Mouse (Mus musculus) brain, adult 2 months (tissue): Measurements from ENCODE around the gene Col13a1.

Experiments used
- DNase-seq: peaks from one replicate; pipeline ENCODE4 v3.0.0; 2011; ENCODE audit warnings: low read depth, low spot score

Gene Col13a1

GRCm38 (mm10) chr10:61829046-61829445 lies 149.9 kb downstream of the Col13a1 start:
- no peak for DNase-seq

DNA sequence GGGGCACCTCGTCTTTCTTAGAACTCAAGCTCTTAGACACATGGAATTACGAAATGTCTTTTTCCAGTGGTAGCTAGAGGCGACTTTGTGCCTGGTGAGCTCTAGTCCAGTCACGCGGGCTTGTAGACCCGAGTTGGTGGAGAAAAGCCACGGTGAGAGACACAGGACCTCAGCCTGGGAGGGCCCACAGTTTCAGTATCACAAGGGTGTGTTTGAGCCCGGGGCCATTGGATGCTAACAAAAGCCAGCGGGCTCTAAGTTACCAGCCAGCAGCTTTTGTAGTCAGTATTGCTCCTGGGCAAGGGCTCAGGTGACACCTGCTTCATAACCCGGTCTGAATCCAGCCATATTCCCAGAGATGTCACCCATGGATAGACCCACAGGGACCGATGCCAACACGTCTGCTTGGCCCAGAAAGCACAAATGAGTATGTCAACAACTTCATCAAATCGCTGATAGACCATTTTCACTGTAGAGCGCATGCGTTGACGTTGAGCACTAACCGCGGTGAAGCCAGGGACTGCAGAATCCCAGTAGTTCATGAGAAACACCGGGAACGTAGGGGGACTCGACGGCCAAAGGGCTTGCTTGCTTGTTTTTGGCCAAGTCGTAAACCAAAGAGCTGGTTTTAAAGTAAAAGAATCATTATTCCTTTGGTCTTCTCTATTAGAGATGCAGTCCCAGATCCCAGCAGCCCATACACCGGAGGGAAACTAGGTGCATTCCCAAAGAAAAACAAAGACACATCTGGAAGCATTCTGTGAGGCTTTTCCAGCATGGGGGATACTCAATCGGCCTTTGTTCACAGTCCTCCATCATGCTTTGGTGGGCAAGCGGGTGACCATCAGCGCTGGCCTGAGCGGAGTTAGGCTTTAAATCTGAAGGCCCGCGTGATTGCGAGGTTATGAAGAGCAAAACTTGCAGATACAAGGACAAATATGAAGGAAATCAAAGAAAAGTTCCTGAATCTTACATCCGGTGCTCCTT lies 150.7 kb downstream of the Col13a1 start:
- no peak for DNase-seq

GRCm38 (mm10) chr10:61826753-61827435 lies 152.0 kb downstream of the Col13a1 start:
- no peak for DNase-seq

DNA sequence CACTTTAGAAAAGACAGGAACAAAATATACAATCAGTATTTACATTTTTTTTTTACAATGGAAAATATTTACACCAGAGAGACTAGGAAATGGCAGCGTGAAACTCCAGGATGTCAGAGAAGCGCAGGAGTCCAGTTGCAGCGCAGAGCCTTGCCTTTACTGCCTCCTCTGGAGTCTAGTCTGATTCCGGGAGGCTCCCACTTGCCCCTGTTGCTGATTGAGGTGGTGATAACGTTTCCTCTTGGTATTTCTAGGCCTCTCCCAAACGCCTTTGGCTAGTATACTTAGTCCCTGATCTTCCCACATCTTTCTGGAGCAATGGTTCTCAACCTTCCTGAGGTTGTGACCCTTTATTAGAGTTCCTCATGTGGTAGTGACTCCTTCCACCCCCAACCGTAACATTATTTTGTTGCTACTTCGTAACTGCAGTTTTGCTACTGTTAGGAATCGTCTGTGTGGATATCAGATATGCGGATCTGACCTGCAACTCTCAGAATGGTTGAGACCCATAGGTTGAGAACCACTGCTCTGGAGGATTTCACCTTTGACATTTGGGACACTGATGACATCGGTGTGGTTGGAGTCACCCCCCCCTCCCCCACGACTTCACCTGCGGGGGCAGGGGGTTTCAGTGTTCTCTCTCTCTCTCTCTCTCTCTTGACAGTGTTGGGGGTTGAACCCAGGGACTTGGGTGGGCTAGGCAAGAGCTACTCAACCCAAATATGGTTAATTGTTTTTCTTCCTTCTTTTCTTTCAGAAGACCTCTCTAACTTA lies 152.7 kb downstream of the Col13a1 start:
- no peak for DNase-seq

DNA sequence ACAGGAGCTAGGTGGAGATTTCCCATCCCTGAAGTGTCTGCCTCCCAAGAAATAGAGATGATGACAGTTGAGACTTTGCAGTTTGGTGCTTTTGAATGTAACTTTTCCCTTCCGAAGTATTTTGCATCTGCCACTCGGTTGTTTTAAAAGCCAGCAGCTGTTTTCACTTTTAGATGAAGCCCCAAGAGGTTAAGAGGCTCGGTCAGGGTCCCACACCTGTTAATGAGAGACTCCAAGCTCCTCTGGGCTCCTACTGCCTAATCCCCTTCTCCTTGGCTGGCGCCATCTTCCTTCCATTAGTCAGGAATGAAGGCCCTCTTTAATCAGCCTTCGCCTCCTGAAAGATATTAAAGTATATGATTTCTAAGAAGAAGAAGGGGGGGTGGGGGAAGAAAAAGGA lies 153.4 kb downstream of the Col13a1 start:
- DNase-seq, result no peak

DNA sequence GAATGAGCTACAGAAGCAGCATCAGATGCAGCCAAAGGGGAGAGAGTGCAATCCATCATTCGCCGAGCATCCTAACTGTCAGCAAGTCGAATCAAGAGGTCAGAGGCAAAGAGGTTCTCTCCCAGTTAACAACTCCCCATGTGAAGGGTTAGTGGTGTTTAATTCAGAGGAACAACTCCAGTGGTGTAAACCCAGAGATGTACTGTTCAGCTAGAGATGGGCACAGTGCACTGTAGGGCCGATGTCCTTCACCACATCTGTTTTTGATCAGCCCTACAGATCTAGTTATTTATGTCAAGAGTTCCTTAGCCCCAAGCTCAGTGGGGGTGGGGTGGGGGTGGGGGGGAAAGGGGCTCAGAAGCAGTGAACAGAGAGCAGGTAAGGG lies 155.2 kb downstream of the Col13a1 start:
- DNase-seq, result no peak

DNA sequence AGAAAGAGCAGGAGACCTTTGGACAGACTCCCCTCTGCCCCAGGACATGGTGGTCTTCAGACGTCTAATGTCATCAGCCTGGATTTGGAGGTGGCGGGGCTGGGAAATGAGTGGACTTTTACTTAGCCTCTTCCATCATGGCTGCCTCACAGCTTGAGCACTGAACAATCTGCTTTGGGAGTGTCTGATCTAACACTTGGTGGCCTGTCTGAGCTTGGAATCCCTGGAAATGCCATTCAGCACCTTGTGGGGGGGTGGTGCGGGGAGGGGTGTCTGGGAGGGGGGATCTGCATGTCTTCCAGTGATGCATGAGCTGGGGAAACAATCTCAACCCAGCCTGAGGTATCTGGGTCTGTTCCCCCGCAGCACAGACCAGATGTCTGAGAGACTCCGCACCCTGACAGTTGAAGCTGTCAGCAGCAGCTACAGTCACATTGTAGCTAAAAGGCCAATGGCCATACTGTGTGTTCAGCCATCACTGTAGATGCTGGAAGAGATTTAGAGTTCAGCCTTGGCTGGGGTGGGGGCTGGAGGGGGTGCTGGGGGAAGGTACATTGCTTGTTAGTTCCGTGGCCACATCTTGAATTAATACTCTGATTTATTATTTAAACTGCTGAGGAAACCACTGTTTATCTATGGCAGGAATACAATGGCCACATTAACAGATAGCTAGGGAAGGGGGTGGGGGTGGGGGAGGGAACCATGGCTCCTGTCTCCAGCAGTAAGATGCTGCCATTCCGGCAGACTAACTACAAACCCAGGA lies 155.8 kb downstream of the Col13a1 start:
- DNase-seq, result no peak

DNA sequence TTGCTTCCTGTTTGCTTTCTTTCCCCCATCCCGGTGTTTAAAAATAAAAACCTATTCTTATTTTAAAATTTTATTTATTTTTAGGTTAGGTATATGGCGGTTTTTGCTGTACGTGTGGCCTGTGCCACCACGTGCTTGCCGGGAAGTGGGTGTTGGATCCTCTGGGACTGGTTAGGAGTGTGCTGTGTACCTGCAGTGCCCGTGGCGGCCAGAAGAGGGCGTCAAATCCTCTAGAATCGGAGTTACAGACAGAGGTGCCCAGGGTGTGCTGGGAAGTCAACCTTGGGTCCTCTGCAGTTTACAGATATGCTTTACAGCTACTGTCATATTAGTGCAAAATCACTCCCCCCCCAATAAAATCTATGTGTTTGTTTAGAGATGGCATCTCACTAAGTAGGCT lies 158.9 kb downstream of the Col13a1 start:
- no peak for DNase-seq

- DNase-seq, result no peak
Measured at GRCm38 (mm10) chr10:61811987-61812386, 166.9 kb downstream of the Col13a1 start.

DNA sequence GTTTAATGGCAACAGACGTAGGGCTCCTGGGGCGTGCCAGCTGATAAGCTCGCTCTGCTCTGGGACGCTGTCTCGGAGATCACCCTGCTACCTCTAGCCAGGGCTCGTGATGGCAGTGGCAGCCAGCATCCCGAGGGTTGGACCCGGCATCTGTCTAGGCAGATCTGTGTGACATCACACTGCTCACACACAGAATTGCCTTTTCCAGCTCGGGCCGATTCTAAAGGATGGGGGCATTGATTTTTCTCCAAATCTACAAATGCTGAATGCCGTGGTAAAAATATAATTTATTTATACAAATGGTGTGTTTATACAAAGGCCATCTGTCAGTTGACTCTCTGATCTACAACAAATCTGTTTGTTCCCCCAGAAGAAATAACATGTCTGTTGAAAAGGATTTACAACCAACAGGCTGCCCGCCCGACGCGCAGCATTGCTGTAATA lies 180.8 kb downstream of the Col13a1 start:
- no peak for DNase-seq

DNA sequence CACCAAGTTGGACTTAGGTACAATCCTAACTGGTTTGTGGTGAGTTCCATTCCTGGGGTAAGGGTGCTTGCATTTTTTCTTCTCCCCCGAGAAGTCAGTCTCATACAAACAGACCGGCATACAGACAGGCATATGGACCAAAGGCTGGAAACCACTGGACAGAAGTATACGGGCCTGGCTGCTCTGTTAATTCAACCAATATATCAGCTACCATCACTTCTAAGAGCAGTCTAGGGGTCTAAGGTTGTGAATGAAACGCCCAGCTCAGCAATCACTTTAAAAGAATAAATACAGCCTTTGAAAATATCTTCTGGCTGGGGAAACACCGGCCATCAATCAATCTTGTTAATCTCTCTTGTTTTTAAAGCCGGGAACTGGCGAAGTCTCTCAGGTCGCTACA lies 183.4 kb downstream of the Col13a1 start:
- DNase-seq, result no peak

GRCm38 (mm10) chr10:61794971-61795370 lies 183.9 kb downstream of the Col13a1 start:
- no peak for DNase-seq

DNA sequence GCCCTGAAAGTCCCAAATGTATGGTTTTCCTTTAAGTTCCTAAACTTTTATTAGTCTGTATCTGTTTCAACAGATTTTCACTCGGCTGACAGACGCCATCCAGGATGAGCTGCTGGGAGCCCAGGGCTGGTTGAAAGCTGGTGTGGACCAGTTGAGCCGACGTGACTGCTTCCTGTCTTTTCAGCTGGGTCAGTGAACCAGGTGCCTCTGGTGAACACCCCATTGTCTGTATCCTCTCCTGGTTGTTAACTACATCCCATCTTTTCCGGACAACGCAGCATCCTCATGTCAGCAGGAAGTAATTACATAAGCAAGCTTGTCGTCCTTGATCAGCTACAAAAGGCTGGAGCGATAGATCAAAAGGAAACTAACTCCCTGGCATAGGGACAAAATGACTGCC lies 185.9 kb downstream of the Col13a1 start:
- no peak for DNase-seq

DNA sequence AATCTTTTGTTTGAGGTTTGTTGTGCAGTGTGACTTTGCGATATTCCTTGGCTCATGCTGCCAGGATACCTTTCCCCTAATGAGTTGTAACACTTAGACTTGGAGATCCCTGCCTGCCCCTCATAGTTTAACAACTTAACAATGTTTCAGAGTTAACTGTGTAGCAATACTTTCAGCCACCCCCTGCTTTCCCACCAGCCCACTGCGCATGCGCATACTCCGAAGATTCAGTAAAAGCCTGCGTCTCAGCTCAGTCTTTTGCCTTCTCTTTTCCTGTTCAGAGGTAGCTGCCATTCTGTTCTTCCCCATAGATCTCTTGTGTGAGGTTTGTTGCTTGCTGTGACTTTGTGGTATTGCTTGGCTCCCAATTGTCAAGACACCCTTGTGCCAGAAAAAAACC lies 190.4 kb downstream of the Col13a1 start:
- no peak for DNase-seq
